Mouse (Mus musculus) cortical plate, adult 2 months (tissue): ENCODE measurements around the gene Myh9. TPM values are rescaled to one million over a fixed set of nuclear protein-coding genes. Genes with fewer than 3 reads are reported as not detected.

Experiments
- H3K27ac ChIP-seq: fragments of 200-500 bp; 2 replicates; pipeline ENCODE4 v1.5.1; 2012; ENCODE audit warnings: low read length, control low read depth, inconsistent platforms; ENCODE audit not compliant: insufficient read depth
- H3K4me1 ChIP-seq: fragments of 200-500 bp; 2 replicates; pipeline ENCODE4 v1.6.1; 2011; ENCODE audit warnings: low read length; ENCODE audit not compliant: control insufficient read depth, insufficient read depth
- H3K4me3 ChIP-seq: fragments of 200-500 bp; 2 replicates; pipeline ENCODE4 v1.5.1; 2011; ENCODE audit warnings: mild to moderate bottlenecking, low read length, control low read depth; ENCODE audit not compliant: insufficient read depth
- CTCF ChIP-seq: fragments of 200-500 bp; IDR thresholded peaks from 2 replicates; pipeline ENCODE4 v1.5.1; 2011; ENCODE audit warnings: mild to moderate bottlenecking, control low read depth, low read length; ENCODE audit not compliant: insufficient read depth; ENCODE audit errors: extremely low read depth
- POLR2A ChIP-seq: fragments of 200-500 bp; IDR thresholded peaks from 2 replicates; pipeline ENCODE4 v1.6.1; 2011; ENCODE audit warnings: mild to moderate bottlenecking, low read length, control low read depth; ENCODE audit not compliant: insufficient read depth; ENCODE audit errors: extremely low read depth
- polyA plus RNA-seq: library from polyadenylated mRNA; depleted of rRNA; stranded (reverse); fragments of >200 nt; gene quantifications from 2 replicates; pipeline ENCODE4 v1.2.3, GENCODE M21; 2012

Myh9 gene
- polyA plus RNA-seq, 1 experiment: 32.6 TPM

- peaks cover 20% of the 10 kb centered on the region for H3K4me1 ChIP-seq
- no peak for TF ChIP-seq POLR2A
- no peak for TF ChIP-seq CTCF
- no peak overlapping the region for H3K27ac ChIP-seq
- no peak overlapping the region for H3K4me3 ChIP-seq
Observed at GRCm38 (mm10) chr15:77794908-77795356, 47.0 kb downstream of the Myh9 start.

- TF ChIP-seq CTCF (no peak), POLR2A (no peak)
- no peak overlapping the region for H3K27ac ChIP-seq
- H3K4me1 ChIP-seq: peaks cover 20% of the 10 kb centered on the region
Observed at GRCm38 (mm10) chr15:77794138-77794907, 47.7 kb downstream of the Myh9 start.

GRCm38 (mm10) chr15:77793554-77793953, 48.4 kb downstream of the Myh9 start:
- H3K27ac ChIP-seq: peak overlapping the region; percentile 13; the same call in 1 of the 2 replicates

More at GRCm38 (mm10) chr15:77794138-77794907, 47.7 kb downstream of the Myh9 start:
- H3K4me3 ChIP-seq: no peak overlapping the region

GRCm38 (mm10) chr15:77793094-77793493, 48.9 kb downstream of the Myh9 start:
- peaks cover 14% of the 10 kb centered on the region for H3K4me1 ChIP-seq
- H3K4me3 ChIP-seq: no peak overlapping the region
- TF ChIP-seq POLR2A (no peak), CTCF (no peak)
- peak overlapping the region; percentile 13; the same call in 1 of the 2 replicates for H3K27ac ChIP-seq

More at GRCm38 (mm10) chr15:77793554-77793953, 48.4 kb downstream of the Myh9 start:
- Histone ChIP-seq H3K4me1 (peaks cover 16% of the 10 kb centered on the region), H3K4me3 (no peak overlapping the region)
- no peak for TF ChIP-seq CTCF
- TF ChIP-seq POLR2A: 0 out of 2 replicates have a peak, but pooled peaks have one; percentile 12

DNA sequence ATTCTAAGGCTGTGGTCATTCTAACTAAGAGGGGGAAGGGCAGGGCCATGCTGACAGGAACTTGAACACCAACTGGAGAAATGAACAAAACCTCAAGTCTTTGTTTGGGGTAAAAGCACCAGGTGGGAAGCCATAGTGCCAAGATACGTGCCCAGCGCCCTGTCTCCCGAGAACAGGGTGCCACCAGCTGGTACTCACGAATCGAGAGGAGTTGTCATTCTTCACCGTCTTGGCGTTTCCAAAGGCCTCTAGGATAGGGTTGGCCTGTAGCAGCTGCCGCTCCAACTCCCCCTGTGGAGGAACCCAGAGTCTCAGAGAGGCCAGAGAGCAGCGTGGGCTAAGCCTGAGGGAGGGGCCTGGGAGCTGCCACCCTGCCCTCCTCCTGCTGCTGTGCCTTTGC, 49.9 kb downstream of the Myh9 start:
- peaks cover 8% of the 10 kb centered on the region for H3K4me1 ChIP-seq
- TF ChIP-seq CTCF: no peak
- TF ChIP-seq POLR2A: no peak
- H3K4me3 ChIP-seq: no peak overlapping the region
- no peak overlapping the region for H3K27ac ChIP-seq

GRCm38 (mm10) chr15:77790656-77791405, 51.1 kb downstream of the Myh9 start:
- Histone ChIP-seq H3K4me3 (no peak overlapping the region), H3K27ac (no peak overlapping the region), H3K4me1 (peaks cover 5% of the 10 kb centered on the region)
- TF ChIP-seq CTCF (no peak), POLR2A (no peak)

- Histone ChIP-seq H3K4me3 (no peak overlapping the region), H3K4me1 (peaks cover 9% of the 10 kb centered on the region), H3K27ac (no peak overlapping the region)
- TF ChIP-seq CTCF (no peak), POLR2A (no peak)
Observed at GRCm38 (mm10) chr15:77789186-77789585, 52.8 kb downstream of the Myh9 start.

DNA sequence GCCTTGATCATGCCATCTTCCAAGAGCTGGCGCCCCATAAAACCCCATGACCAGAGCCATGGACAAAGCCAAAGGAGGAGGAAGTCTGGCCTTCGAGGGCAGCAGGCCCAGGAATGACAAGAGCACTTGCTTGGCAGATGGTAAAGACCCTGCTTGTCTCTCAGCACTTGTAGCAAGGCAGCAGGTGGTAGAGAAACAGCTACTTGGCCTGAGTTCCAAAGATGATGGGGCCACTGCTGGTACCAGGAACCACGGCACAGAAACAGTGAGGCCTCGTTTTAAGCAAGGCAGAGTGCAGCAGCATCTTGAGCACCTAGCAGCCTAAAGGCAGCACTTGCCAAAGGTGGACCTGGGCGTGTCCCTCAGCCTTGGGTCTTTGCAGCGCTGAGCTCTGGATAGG, 53.6 kb downstream of the Myh9 start:
- Histone ChIP-seq H3K4me1 (peaks cover 9% of the 10 kb centered on the region), H3K27ac (no peak overlapping the region), H3K4me3 (no peak overlapping the region)
- TF ChIP-seq CTCF: no peak
- no peak for TF ChIP-seq POLR2A

DNA sequence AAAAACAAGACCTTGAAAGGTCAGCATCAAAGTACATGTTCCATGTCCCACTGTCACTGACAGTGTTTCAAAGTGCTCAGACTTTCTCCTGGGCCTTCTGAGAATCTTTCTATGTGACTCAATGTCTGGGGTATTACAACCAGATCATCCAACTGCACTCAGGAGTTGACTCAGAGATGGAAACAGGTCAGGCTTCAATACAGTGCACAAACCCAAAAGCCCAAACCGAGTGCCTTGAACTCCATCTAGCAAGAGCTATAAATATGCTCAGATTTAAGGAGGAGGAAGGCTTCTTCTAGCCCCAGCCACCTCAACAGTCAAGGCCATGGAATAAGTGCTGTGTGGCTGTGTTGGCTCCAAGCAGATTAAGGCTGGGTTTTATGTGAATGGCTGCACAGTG, 56.2 kb downstream of the Myh9 start:
- peaks cover 8% of the 10 kb centered on the region for H3K4me1 ChIP-seq
- H3K4me3 ChIP-seq: no peak overlapping the region
- no peak overlapping the region for H3K27ac ChIP-seq
- TF ChIP-seq POLR2A (no peak), CTCF (no peak)
